Mouse (Mus musculus) heart, embryonic 11.5 days (tissue): ENCODE results near the gene Plaa. TPM values are rescaled to one million over a fixed set of nuclear protein-coding genes. Genes with fewer than 3 reads are reported as not detected.

ENCODE experiments used
- ATAC-seq: fragments of 200-750 bp; cut with Nextera tagmentation; replicated peaks from 2 replicates; pipeline ENCODE4 v1.8.0; 2017; ENCODE audit warnings: moderate library complexity; ENCODE audit not compliant: insufficient number of reproducible peaks, low FRiP score, low TSS enrichment
- H3K27ac ChIP-seq: fragments of 300-500 bp; sonication (generic); 2 replicates; pipeline ENCODE4 v1.5.1; 2014; ENCODE audit warnings: mild to moderate bottlenecking, low read depth, low read length
- H3K27me3 ChIP-seq: fragments of 300-500 bp; sonication (generic); 2 replicates; pipeline ENCODE4 v1.6.1; 2014; ENCODE audit warnings: mild to moderate bottlenecking, low read length, mixed read lengths; ENCODE audit not compliant: control insufficient read depth, insufficient read depth
- H3K36me3 ChIP-seq: fragments of 300-500 bp; sonication (generic); 2 replicates; pipeline ENCODE4 v1.6.1; 2014; ENCODE audit warnings: mild to moderate bottlenecking, low read length, moderate library complexity, mixed read lengths; ENCODE audit not compliant: control insufficient read depth, insufficient read depth
- H3K4me1 ChIP-seq: fragments of 300-500 bp; sonication (generic); 2 replicates; pipeline ENCODE4 v1.6.1; 2014; ENCODE audit warnings: low read length; ENCODE audit not compliant: control insufficient read depth, insufficient read depth
- H3K4me2 ChIP-seq: fragments of 300-500 bp; sonication (generic); 2 replicates; pipeline ENCODE4 v1.6.1; 2014; ENCODE audit warnings: mild to moderate bottlenecking, moderate library complexity
- H3K4me3 ChIP-seq: fragments of 300-500 bp; sonication (generic); 2 replicates; pipeline ENCODE4 v1.5.1; 2014; ENCODE audit warnings: low read depth, low read length
- H3K9ac ChIP-seq: fragments of 300-500 bp; sonication (generic); 2 replicates; pipeline ENCODE4 v1.6.1; 2014; ENCODE audit warnings: mild to moderate bottlenecking, low read depth, low read length, moderate library complexity
- H3K9me3 ChIP-seq: fragments of 300-500 bp; sonication (generic); replicated peaks from 2 replicates; pipeline ENCODE4 v1.6.1; 2016; ENCODE audit warnings: low read length; ENCODE audit not compliant: control insufficient read depth
- WGBS: fragments of 180-500 bp; shearing (Covaris S2); extraction: QIAGEN DNeasy Blood & Tissue Kit; methylation state at CpG from one replicate; pipeline ENCODE4 v1.1.7; 2014; ENCODE audit not compliant: insufficient replicate concordance; 5-methylcytosine and 5-hydroxymethylcytosine counted together
- polyA plus RNA-seq: library from polyadenylated mRNA; unstranded; fragments of >200 nt; fragmentation: Nextera tagmentation; extraction: Ambion mirVana; gene quantifications from 2 replicates; pipeline ENCODE4 v1.2.1, GENCODE M21; 2014

Gene Plaa
- polyA plus RNA-seq, 1 experiment from 2014 or later, result 64.4 TPM

DNA sequence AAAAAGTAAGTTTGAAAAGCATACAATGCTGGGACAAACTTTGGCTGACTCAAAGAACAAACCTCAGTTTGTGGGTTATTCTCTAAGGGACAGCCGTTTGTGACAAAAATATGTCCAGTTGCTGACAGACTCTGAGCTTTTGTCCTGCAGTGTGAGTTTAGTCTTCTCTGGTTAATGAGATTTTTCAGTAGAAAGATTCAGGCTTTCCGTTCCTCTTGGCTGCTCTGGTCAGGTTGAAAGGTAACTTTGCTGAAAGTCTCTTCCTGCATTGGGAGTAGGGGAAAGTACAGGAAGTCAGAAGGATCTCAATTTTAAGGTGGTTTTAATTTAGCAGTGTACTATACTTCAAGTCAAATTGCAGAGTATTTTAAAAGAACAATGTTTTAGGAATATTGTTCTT is 2.5 kb upstream of the Plaa start:
- no peak for ATAC-seq
- Histone ChIP-seq H3K27me3 (no peaks in the 10 kb centered on the region), H3K4me1 (peaks cover 6% of the 10 kb centered on the region), H3K4me3 (no peak overlapping the region), H3K9me3 (no peaks in the 10 kb centered on the region), H3K36me3 (no peaks in the 10 kb centered on the region), H3K4me2 (no peak overlapping the region), H3K27ac (no peak overlapping the region), H3K9ac (no peak overlapping the region)
- WGBS, result 87% methylated on average over 2 of the region's 2 CpGs

- no peaks in the 10 kb centered on the region for H3K27me3 ChIP-seq
- no peaks in the 10 kb centered on the region for H3K9me3 ChIP-seq
- H3K4me1 ChIP-seq, result peaks cover 6% of the 10 kb centered on the region
- no peak overlapping the region for H3K4me2 ChIP-seq
- no peak overlapping the region for H3K9ac ChIP-seq
- no peak overlapping the region for H3K4me3 ChIP-seq
- ATAC-seq, result no peak
- H3K36me3 ChIP-seq, result no peaks in the 10 kb centered on the region
- no peak overlapping the region for H3K27ac ChIP-seq
- 84% methylated on average over 2 of the region's 2 CpGs for WGBS
Measured at GRCm38 (mm10) chr4:94604452-94605019, 1.5 kb upstream of the Plaa start.

DNA sequence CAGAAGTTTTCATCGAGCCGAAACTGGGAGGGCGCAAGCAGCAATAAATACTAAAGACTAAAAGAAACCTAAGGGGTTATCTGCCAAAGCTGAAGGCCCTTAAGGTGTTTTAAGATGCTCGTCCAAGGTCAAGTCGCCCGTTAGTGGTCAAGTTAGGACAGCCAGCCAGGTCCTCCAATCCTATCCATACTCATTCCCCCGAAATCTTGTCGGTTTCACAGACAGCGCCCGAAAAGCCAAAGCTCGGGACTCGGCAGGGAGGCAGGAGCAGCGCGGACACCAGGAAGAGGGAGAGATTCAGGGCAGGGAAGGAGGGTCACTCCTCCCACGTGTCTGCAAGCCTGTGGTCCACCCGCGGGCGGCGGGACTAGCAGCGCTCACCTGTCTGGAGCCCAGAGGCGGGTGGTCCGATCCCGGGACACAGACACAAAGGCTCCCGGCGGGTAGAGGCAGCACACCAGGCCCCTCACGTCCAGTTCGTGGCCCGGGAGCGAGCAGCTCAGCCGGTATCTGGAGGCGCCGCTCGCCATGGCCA is 481 bp downstream of the Plaa start:
- Histone ChIP-seq H3K27me3 (no peaks in the 10 kb centered on the region), H3K36me3 (no peaks in the 10 kb centered on the region), H3K4me2 (peak overlapping the region; percentile 71), H3K4me3 (peak overlapping the region; percentile 86), H3K27ac (peak overlapping the region; percentile 76), H3K4me1 (peaks cover 6% of the 10 kb centered on the region), H3K9me3 (no peaks in the 10 kb centered on the region), H3K9ac (peak overlapping the region; percentile 94)
- under 1% methylated on average over 33 of the region's 33 CpGs for WGBS
- no peak; the same call in 1 of the 2 replicates for ATAC-seq

DNA sequence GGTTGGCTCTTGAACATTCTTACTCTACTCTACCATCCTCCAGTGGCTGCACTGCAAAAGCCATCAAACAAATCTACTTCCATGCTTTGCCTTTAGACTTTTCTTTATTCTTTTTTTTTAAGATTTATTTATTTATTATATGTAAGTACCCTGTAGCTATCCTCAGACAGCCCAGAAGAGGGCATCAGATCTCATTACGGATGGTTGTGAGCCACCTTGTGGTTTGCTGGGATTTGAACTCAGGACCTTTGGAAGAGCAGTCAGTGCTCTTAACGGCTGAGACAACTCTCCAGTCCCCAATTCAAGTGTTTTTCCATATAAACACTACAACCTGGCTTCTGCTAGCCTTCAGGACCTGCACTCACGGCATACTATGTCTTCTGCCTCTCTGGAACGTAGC is 1.6 kb downstream of the Plaa start:
- Histone ChIP-seq H3K27ac (no peak overlapping the region), H3K9me3 (no peaks in the 10 kb centered on the region), H3K4me1 (peaks cover 6% of the 10 kb centered on the region), H3K4me2 (peak overlapping the region; percentile 71; the same call in 1 of the 2 replicates), H3K36me3 (no peaks in the 10 kb centered on the region), H3K27me3 (no peaks in the 10 kb centered on the region), H3K4me3 (no peak overlapping the region), H3K9ac (no peak overlapping the region)
- ATAC-seq, result no peak
- WGBS, result 85% methylated on average over 4 of the region's 4 CpGs

DNA sequence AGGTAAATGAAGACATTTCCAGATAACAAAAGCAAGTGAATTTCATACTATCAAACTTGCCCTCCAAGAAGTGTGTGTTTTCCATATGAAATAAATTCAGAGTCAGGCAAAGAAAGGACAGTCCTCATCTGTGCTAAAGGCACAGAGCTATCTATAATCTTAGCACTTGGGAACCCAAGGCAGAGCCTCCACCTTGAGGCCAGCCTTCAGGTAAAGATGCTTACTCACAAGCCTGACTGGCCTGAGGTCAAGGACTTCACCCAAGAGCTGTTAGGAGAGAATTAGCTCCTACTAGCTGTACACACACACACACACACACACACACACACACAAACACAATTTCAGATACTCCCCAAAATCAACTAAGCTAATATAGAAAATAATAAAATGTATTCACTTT is 10.3 kb downstream of the Plaa start:
- Histone ChIP-seq H3K4me2 (no peak overlapping the region), H3K27me3 (no peaks in the 10 kb centered on the region), H3K27ac (no peak overlapping the region)

GRCm38 (mm10) chr4:94591765-94592381 is 11.2 kb downstream of the Plaa start:
- Histone ChIP-seq H3K9me3 (no peaks in the 10 kb centered on the region), H3K27me3 (no peaks in the 10 kb centered on the region), H3K4me3 (no peak overlapping the region), H3K36me3 (no peaks in the 10 kb centered on the region), H3K4me2 (no peak overlapping the region), H3K4me1 (no peaks in the 10 kb centered on the region), H3K9ac (no peak overlapping the region), H3K27ac (no peak overlapping the region)
- no peak for ATAC-seq
- 65% methylated on average over 4 of the region's 4 CpGs for WGBS

More for the DNA sequence above, 10.3 kb downstream of the Plaa start:
- Histone ChIP-seq H3K4me1 (no peaks in the 10 kb centered on the region), H3K9me3 (no peaks in the 10 kb centered on the region), H3K36me3 (no peaks in the 10 kb centered on the region), H3K9ac (no peak overlapping the region), H3K4me3 (no peak overlapping the region)
- no peak for ATAC-seq

- H3K4me2 ChIP-seq, result no peak overlapping the region
- H3K4me3 ChIP-seq, result no peak overlapping the region
- ATAC-seq, result no peak
- 94% methylated on average over 4 of the region's 4 CpGs for WGBS
- H3K36me3 ChIP-seq, result peaks cover 4% of the 10 kb centered on the region
- H3K9ac ChIP-seq, result no peak overlapping the region
- no peaks in the 10 kb centered on the region for H3K9me3 ChIP-seq
- H3K27me3 ChIP-seq, result no peaks in the 10 kb centered on the region
- no peak overlapping the region for H3K27ac ChIP-seq
- no peaks in the 10 kb centered on the region for H3K4me1 ChIP-seq
Measured at GRCm38 (mm10) chr4:94572677-94573076, 30.4 kb downstream of the Plaa start.

DNA sequence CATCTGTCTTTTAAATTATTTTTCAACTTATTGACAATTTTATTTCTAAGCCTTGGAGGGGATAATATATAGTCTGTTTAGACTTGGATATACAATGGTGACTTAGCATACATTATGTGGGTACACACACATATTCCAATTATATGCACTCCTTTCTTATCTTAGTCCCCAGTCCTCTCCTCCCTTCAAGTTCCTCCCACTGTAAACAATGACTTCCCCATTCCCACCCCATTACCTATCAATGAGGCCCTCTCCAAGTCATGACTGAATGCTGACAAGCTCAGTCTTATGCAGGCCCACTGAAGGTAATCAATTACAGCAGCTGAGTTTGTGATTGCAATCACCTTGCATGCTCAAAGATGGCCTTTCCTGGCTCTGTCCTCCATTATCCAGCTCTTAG is 38.7 kb downstream of the Plaa start:
- no peaks in the 10 kb centered on the region for H3K4me1 ChIP-seq
- no peak overlapping the region for H3K27ac ChIP-seq
- H3K9ac ChIP-seq, result no peak overlapping the region
- no peak overlapping the region for H3K4me3 ChIP-seq
- no peak overlapping the region for H3K4me2 ChIP-seq
- 0 out of 2 replicates have a peak, but pooled peaks cover 2% of the 10 kb centered on the region for H3K36me3 ChIP-seq
- H3K9me3 ChIP-seq, result no peaks in the 10 kb centered on the region
- ATAC-seq, result no peak
- no peaks in the 10 kb centered on the region for H3K27me3 ChIP-seq
